Mouse (Mus musculus): ENCODE data around the gene Foxg1. TPM values are rescaled to one million over a fixed set of nuclear protein-coding genes. Genes with fewer than 3 reads are reported as not detected.

Foxg1 gene
- not detected for total RNA-seq (2021)
- long read RNA-seq, experiment 1: 0 reads
- long read RNA-seq, experiment 2: 0 reads

GRCm38 (mm10) chr12:49382565-49383520, at the start of gene Foxg1:
Gene Foxg1, plus strand, starts transcription at chr12:49382660.
- no peak for DNase-seq (ENCODE audit: low spot score in 2 of 2)

- DNase-seq (ENCODE audit: low spot score in 2 of 2): no peak
Measured at GRCm38 (mm10) chr12:49349697-49350096, 32.8 kb upstream of the Foxg1 start.

- no peak for DNase-seq (ENCODE audit: low spot score in 2 of 2)
Measured at GRCm38 (mm10) chr12:49368931-49369330, 13.5 kb upstream of the Foxg1 start.

GRCm38 (mm10) chr12:49372170-49372569, 10.3 kb upstream of the Foxg1 start:
- DNase-seq (ENCODE audit: low spot score in 2 of 2): no peak

- DNase-seq (ENCODE audit: low spot score in 2 of 2): no peak
Measured at GRCm38 (mm10) chr12:49373176-49373575, 9.3 kb upstream of the Foxg1 start.

- DNase-seq (ENCODE audit: low spot score in 2 of 2): no peak
Measured at GRCm38 (mm10) chr12:49373821-49374605, 8.4 kb upstream of the Foxg1 start.

GRCm38 (mm10) chr12:49374606-49374995, 7.9 kb upstream of the Foxg1 start:
- no peak for DNase-seq (ENCODE audit: low spot score in 2 of 2)

GRCm38 (mm10) chr12:49375427-49376317, 6.8 kb upstream of the Foxg1 start:
- DNase-seq (ENCODE audit: low spot score in 2 of 2): no peak

- DNase-seq (ENCODE audit: low spot score in 2 of 2): no peak
Measured at GRCm38 (mm10) chr12:49376318-49376992, 6.0 kb upstream of the Foxg1 start.

GRCm38 (mm10) chr12:49377281-49377970, 5.0 kb upstream of the Foxg1 start:
- DNase-seq (ENCODE audit: low spot score in 2 of 2): no peak

GRCm38 (mm10) chr12:49378920-49379319, 3.5 kb upstream of the Foxg1 start:
- no peak for DNase-seq (ENCODE audit: low spot score in 2 of 2)

- no peak for DNase-seq (ENCODE audit: low spot score in 2 of 2)
Measured at GRCm38 (mm10) chr12:49379446-49379845, 3.0 kb upstream of the Foxg1 start.

GRCm38 (mm10) chr12:49380442-49380841, 2.0 kb upstream of the Foxg1 start:
- no peak for DNase-seq (ENCODE audit: low spot score in 2 of 2)

- DNase-seq (ENCODE audit: low spot score in 2 of 2): no peak
Measured at GRCm38 (mm10) chr12:49381031-49381525, 1.4 kb upstream of the Foxg1 start.

- no peak for DNase-seq (ENCODE audit: low spot score in 2 of 2)
Measured at GRCm38 (mm10) chr12:49381721-49382365, 617 bp upstream of the Foxg1 start.

GRCm38 (mm10) chr12:49383521-49384133, 1.2 kb downstream of the Foxg1 start:
- no peak for DNase-seq (ENCODE audit: low spot score in 2 of 2)

- no peak for DNase-seq (ENCODE audit: low spot score in 2 of 2)
Measured at GRCm38 (mm10) chr12:49384295-49384875, 1.9 kb downstream of the Foxg1 start.

Measured in gastrocnemius, postnatal 4 days (tissue).